Mouse (Mus musculus) hindbrain, embryonic 12.5 days (tissue): Measurements from ENCODE around the gene Slc26a9. TPM values are rescaled to one million over a fixed set of nuclear protein-coding genes. Genes with fewer than 3 reads are reported as not detected.

Source experiments
- ATAC-seq: fragments of 200-750 bp; cut with Nextera tagmentation; 2 replicates; pipeline ENCODE4 v1.8.0; 2017; ENCODE audit warnings: moderate TSS enrichment; ENCODE audit not compliant: low FRiP score
- H3K27ac ChIP-seq: fragments of 300-500 bp; sonication (generic); 2 replicates; pipeline ENCODE4 v1.5.1; 2016; ENCODE audit warnings: mild to moderate bottlenecking
- H3K27me3 ChIP-seq: fragments of 300-500 bp; sonication (generic); 2 replicates; pipeline ENCODE4 v1.6.1; 2016; ENCODE audit warnings: mild to moderate bottlenecking
- H3K36me3 ChIP-seq: fragments of 300-500 bp; sonication (generic); 2 replicates; pipeline ENCODE4 v1.6.1; 2016; ENCODE audit warnings: mild to moderate bottlenecking
- H3K4me1 ChIP-seq: fragments of 300-500 bp; sonication (generic); 2 replicates; pipeline ENCODE4 v1.6.1; 2016
- H3K4me2 ChIP-seq: fragments of 300-500 bp; sonication (generic); replicated peaks from 2 replicates; pipeline ENCODE4 v1.6.1; 2016; ENCODE audit warnings: mild to moderate bottlenecking
- H3K4me3 ChIP-seq: fragments of 300-500 bp; sonication (generic); 2 replicates; pipeline ENCODE4 v1.5.1; 2016; ENCODE audit warnings: mild to moderate bottlenecking
- H3K9ac ChIP-seq: fragments of 300-500 bp; sonication (generic); 2 replicates; pipeline ENCODE4 v1.6.1; 2016; ENCODE audit warnings: mild to moderate bottlenecking, moderate library complexity
- H3K9me3 ChIP-seq: fragments of 300-500 bp; sonication (generic); replicated peaks from 2 replicates; pipeline ENCODE4 v1.6.1; 2016; ENCODE audit warnings: mild to moderate bottlenecking
- WGBS: fragments of 180-500 bp; shearing (Covaris S2); methylation state at CpG from one replicate; pipeline ENCODE4 v1.1.7; 2016; 5-methylcytosine and 5-hydroxymethylcytosine counted together
- polyA plus RNA-seq: library from polyadenylated mRNA; unstranded; fragments of >200 nt; fragmentation: Nextera tagmentation; extraction: Ambion mirVana; gene quantifications from 2 replicates; pipeline ENCODE4 v1.2.1, GENCODE M21; 2016

Gene Slc26a9
- polyA plus RNA-seq, 1 experiment from 2014 or later = 0.13 TPM

DNA sequence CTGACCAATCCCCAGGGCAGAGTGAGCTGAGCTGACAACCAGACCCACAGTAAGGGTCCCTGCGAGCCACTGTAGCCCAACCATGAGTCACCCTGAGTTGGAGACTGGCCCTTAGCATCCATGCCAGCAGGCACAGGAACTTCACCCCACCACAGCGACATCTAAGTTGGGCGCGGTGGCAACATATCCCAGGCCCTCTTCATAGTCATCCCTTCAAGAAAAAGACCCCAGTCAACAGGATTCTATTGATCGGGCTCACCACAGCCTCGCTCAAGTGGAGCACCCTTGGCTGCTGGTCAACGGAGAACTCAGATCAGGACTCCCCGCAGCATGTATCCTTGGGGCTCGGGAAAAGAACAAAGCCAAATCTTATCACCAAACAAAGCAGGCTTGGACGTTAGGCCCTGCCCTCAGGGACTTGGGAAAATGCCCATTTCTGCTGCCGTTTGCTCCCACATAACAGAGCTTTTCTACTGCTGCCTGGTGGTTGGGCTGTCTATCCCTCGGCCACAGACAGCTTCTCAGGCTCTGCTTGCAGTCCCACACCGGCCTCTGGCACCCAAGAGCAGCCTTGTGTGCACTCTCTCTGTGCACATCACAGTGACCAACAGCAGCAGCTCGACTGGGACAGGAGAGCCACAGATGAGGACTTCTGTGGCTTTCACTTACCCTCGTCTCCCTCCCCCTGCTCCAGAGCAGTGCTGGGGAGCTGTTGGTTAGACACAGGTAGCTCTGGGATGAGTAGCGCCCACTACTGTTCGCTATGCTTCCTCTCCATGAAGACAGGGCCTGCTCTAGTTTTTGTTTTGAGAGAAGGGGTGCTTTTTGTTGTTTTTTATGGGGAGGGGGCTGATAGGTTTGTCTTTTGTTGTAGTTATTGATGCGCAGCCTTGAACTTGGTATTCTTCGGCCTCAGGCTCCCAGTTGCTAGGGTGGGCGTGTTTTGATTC is 29.2 kb upstream of the Slc26a9 start:
- no peak for ATAC-seq
- Histone ChIP-seq H3K36me3 (no peaks in the 10 kb centered on the region), H3K9me3 (no peaks in the 10 kb centered on the region), H3K4me2 (no peak overlapping the region), H3K4me1 (peaks cover 3% of the 10 kb centered on the region; the same call in 1 of the 2 replicates), H3K9ac (no peak overlapping the region), H3K4me3 (no peak overlapping the region), H3K27me3 (no peaks in the 10 kb centered on the region), H3K27ac (no peak overlapping the region)
- WGBS = 71% methylated on average over 20 of the region's 20 CpGs

DNA sequence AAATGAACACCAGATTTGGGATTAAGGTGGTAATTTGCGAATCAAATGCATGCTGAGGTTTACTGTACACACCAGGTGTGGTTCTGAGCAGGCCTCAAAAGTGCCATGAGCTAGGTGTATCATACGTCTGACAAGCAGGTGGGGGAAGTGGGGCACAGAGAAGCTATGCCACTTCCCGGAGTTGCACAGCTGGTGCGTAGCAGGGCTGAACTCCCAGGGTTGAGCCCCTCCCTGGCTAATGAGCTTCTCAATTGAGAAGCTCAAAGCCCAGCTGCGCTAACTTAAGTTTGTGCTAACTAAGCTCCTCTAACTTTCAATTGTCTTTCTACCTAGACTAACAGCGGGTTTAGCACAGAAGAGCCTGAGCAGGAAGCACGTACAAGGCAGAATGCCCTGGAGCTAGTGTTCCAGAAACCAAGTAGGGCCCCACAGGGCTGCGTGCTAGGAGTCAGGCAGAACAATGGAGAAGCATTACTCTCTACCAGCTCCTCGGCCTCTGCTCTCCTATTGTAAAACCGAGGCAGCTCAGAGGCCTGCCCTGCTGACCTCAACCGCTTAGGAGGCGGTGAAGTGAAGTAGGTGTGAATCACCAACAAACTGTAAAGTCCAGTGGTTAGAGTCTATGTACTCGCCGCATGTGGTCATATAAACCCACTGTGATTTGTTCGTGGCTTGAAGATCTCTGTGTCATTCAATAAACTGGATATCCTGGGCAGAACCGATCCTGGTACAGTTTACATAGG is 24.7 kb upstream of the Slc26a9 start:
- no peak overlapping the region for H3K27ac ChIP-seq
- no peak for ATAC-seq
- 57% methylated on average over 16 of the region's 16 CpGs for WGBS
- H3K4me1 ChIP-seq = peaks cover 3% of the 10 kb centered on the region; the same call in 1 of the 2 replicates
- no peaks in the 10 kb centered on the region for H3K27me3 ChIP-seq
- H3K4me3 ChIP-seq = no peak overlapping the region
- H3K9me3 ChIP-seq = no peaks in the 10 kb centered on the region
- no peaks in the 10 kb centered on the region for H3K36me3 ChIP-seq
- H3K9ac ChIP-seq = no peak overlapping the region
- H3K4me2 ChIP-seq = no peak overlapping the region

DNA sequence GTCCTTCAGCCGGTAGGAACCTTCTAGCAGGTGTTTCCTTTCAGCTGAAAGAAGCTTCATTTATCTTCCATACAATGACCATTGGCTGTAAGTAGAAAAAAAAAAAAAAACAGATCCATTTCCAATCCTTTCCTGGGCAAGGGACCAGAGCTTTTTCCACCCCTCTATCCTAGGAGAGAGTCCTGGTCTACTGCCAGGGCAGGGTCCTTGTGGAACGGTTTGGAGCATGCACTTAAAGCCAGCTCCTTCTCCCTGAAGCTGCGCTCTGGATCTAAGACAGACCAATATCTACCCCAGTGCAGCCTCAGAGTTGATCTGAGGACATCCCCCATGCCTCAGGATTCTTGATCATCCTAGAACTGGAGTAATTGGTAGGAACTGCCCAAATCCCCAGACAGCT is 21.8 kb upstream of the Slc26a9 start:
- no peaks in the 10 kb centered on the region for H3K36me3 ChIP-seq
- WGBS = 91% methylated on average over 3 of the region's 3 CpGs

DNA sequence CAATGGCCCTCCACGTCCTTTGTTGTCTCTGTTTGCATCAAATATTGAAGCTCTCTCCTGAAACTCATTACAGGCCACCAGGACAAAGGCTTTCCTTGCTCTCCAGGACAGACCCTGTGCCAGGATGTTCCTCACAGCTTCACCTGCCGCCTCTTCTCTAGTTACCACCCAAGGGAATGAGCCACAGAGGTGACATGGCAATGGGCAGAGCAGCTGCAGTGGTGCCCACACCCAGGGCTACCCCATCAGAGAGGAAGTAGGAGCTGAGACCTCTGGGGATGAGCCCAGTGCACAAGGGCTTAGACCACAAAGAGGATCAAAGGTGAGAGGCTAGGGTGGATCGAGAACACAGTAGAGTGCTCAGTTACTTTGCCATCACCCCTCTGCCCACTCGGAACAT is 20.3 kb upstream of the Slc26a9 start:
- WGBS = 69% methylated on average over 4 of the region's 4 CpGs
- Histone ChIP-seq H3K9me3 (no peaks in the 10 kb centered on the region), H3K4me2 (no peak overlapping the region), H3K9ac (no peak overlapping the region), H3K36me3 (no peaks in the 10 kb centered on the region), H3K27me3 (no peaks in the 10 kb centered on the region), H3K4me3 (no peak overlapping the region), H3K4me1 (peaks cover 3% of the 10 kb centered on the region; the same call in 1 of the 2 replicates), H3K27ac (no peak overlapping the region)
- no peak for ATAC-seq

More for the DNA sequence above, 21.8 kb upstream of the Slc26a9 start:
- no peak overlapping the region for H3K27ac ChIP-seq
- H3K4me2 ChIP-seq = no peak overlapping the region
- H3K4me1 ChIP-seq = peaks cover 3% of the 10 kb centered on the region; the same call in 1 of the 2 replicates
- no peaks in the 10 kb centered on the region for H3K27me3 ChIP-seq
- H3K9ac ChIP-seq = no peak overlapping the region
- no peaks in the 10 kb centered on the region for H3K9me3 ChIP-seq
- no peak for ATAC-seq
- no peak overlapping the region for H3K4me3 ChIP-seq

DNA sequence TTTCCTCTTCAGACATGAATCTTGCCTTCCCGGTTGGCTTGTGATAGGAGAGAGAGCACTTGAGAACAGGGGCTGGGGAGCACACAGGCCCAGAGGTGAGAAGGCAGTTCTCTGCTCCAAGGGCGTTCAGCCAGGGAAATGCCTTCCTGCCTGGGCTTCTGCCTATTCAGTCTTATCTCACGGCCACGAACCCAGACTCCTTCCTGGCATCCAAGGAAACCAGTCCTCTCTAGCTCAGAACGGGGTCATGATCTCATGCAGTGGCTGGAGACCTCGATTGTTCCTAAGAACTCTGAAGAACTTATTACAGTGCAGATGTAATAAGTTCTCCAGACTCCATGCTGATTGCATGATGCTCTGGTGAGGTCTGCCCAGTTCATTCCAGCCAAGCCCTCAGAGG is 17.2 kb upstream of the Slc26a9 start:
- Histone ChIP-seq H3K36me3 (no peaks in the 10 kb centered on the region), H3K9ac (no peak overlapping the region), H3K27ac (no peak overlapping the region), H3K9me3 (no peaks in the 10 kb centered on the region), H3K4me2 (no peak overlapping the region), H3K4me1 (no peaks in the 10 kb centered on the region), H3K27me3 (no peaks in the 10 kb centered on the region), H3K4me3 (no peak overlapping the region)
- no peak for ATAC-seq
- WGBS = 74% methylated on average over 6 of the region's 6 CpGs

DNA sequence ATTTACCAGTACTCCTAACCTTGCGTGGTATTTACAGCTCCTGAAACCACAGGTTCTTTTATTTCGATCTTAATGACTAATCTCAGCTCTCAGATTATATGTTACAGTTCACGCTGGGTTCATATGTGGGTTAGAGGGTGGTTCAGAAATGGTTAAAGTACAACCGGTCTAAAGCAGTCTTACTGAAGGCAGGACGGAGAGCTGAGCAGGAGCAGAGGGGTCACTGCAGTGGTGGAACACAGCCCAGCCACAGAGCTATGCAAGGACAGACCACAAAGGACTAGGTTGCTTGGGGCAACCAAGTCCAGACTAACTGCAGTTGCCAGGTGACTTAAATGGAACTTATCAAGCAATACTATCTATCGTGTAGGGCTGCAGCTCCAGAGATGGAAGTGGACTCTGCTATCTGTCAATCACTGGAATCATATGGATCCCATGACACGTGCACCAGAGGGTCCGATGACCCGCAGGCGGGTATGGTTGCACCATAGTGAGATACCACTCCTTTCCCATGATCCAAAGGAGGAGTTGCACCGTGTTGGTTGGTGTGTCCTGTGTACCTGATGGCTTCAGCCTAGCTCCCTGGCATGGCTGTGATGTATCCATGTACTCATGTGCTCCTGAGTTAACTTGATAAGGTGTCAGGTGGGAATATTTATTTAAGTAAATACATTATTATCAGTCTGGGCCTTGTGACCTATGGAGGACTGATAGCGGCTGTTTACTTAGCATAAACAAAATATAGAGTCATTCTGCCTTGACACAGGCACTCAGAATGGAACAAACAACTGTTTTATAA is 13.0 kb upstream of the Slc26a9 start:
- H3K4me3 ChIP-seq = no peak overlapping the region
- no peak for ATAC-seq
- no peaks in the 10 kb centered on the region for H3K4me1 ChIP-seq
- no peak overlapping the region for H3K27ac ChIP-seq
- no peaks in the 10 kb centered on the region for H3K36me3 ChIP-seq
- no peak overlapping the region for H3K9ac ChIP-seq
- no peaks in the 10 kb centered on the region for H3K9me3 ChIP-seq
- H3K27me3 ChIP-seq = no peaks in the 10 kb centered on the region
- H3K4me2 ChIP-seq = no peak overlapping the region
- WGBS = 84% methylated on average over 12 of the region's 12 CpGs

DNA sequence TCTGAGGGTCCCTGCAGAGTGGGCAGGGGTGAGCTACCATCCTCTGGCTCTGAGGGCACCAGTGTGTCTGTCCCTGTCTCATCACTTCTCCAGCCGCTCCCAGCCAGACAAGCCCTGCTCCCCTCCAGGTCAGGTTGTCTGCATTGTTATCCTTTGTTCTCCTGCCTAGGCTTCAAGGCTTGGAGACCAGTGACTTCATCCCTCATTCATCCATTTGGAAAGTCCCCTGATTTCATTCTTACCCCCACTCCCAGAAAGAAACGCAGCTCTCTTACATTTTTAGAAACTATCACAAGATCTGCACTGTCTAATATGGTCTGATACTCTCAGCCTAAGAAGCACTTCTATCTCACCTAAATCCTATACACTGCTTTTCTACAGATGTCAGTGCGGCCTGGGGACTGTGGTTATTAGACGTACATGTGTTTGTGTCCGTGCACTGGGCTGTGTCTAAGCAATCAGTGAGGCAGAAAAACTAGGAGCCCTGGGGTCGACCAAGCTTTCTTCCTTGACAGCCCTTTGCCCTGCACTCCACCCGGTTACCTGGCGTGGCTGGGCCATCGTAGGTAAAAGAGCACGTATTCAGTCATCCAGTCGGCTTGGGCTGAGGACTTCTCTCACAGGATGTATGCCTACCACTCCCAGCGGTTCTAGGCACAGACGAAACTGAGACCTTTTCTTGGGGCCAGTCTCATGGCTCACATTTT is 10.2 kb upstream of the Slc26a9 start:
- H3K9me3 ChIP-seq = no peaks in the 10 kb centered on the region

DNA sequence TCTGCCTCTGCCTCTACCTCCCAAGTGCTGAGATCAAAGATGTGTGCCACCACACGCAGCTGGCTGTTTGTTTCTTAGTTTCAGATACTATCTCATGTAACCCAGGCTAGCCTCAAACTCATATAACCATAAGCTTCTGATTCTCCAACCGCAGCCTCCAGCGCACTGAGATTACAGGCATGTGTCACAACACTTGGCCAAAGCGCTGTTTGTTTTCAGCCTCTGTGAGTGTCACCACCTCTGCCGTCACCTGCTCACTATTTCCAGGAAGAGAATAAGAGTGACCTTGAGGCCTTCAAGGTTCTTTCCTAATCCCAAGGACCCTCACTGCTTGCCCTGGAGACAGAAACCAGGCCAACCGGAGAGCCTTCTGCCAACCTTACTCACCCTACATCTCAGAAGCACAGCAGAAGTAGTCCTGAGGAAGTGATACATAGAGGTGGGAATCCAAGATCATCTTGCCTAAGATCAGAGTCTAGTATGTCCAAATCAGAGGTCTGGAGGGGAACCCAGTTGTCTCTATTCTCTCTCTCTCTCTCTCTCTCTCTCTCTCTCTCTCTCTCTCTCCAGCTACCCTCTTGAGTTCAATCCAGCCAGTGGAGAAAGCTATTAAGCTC is 9.1 kb upstream of the Slc26a9 start:
- ATAC-seq = no peak
- no peaks in the 10 kb centered on the region for H3K27me3 ChIP-seq
- H3K36me3 ChIP-seq = no peaks in the 10 kb centered on the region
- no peak overlapping the region for H3K9ac ChIP-seq
- no peak overlapping the region for H3K27ac ChIP-seq
- WGBS = 94% methylated on average over 6 of the region's 6 CpGs
- no peak overlapping the region for H3K4me3 ChIP-seq
- no peaks in the 10 kb centered on the region for H3K4me1 ChIP-seq
- no peak overlapping the region for H3K4me2 ChIP-seq
- H3K9me3 ChIP-seq = no peaks in the 10 kb centered on the region

More for the DNA sequence above, 10.2 kb upstream of the Slc26a9 start:
- H3K4me1 ChIP-seq = no peaks in the 10 kb centered on the region
- no peaks in the 10 kb centered on the region for H3K36me3 ChIP-seq
- H3K9ac ChIP-seq = no peak overlapping the region
- 52% methylated on average over 13 of the region's 13 CpGs for WGBS
- no peak overlapping the region for H3K27ac ChIP-seq
- no peak overlapping the region for H3K4me2 ChIP-seq
- no peak for ATAC-seq
- H3K4me3 ChIP-seq = no peak overlapping the region
- H3K27me3 ChIP-seq = no peaks in the 10 kb centered on the region

DNA sequence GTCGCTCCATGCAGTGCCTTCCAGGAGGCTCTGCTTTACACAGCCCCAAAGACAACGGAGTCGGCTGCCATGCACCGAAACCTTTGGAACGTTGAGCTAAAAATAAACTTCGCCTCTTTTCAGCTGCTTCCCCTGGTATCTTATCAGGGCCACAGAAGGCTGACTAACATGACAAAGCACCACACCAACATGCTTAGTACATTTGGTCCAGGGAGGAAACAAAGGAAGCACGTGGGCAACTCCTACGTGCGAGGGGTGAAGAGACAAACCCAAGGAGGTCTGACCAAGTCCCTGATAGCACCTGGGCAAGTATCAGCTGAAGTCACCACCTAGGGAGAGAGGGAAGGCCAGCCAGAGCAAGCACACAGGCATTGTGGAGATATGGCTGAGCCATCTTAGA is 7.3 kb upstream of the Slc26a9 start:
- ATAC-seq = no peak
- Histone ChIP-seq H3K4me3 (no peak overlapping the region), H3K4me2 (no peak overlapping the region), H3K27ac (no peak overlapping the region), H3K4me1 (no peaks in the 10 kb centered on the region), H3K36me3 (no peaks in the 10 kb centered on the region), H3K27me3 (no peaks in the 10 kb centered on the region), H3K9ac (no peak overlapping the region), H3K9me3 (no peaks in the 10 kb centered on the region)
- 87% methylated on average over 9 of the region's 9 CpGs for WGBS

DNA sequence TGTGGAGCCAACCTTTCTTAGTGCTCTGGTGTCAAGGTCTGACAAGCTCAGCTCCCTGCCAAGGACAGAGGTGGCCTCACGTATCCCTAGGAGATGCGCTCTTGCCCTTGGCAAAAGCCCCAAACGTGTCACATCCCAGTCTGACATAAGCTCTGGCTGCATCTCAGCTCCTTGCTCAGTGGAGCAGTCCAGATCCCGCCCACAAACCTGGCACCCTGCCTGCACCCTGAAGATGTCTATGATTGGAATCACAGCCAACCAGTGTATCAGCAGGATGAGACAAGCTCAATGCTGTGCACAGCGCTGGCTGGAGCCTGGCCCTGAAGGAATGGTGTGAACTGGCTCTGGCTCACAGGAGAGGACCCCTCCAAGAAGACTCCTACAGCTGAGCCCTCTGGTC is 6.6 kb upstream of the Slc26a9 start:
- Histone ChIP-seq H3K4me2 (no peak overlapping the region), H3K27ac (no peak overlapping the region), H3K4me1 (no peaks in the 10 kb centered on the region), H3K9ac (no peak overlapping the region), H3K9me3 (no peaks in the 10 kb centered on the region), H3K4me3 (no peak overlapping the region), H3K27me3 (no peaks in the 10 kb centered on the region), H3K36me3 (no peaks in the 10 kb centered on the region)
- ATAC-seq = no peak
- WGBS = 77% methylated on average over 5 of the region's 5 CpGs

DNA sequence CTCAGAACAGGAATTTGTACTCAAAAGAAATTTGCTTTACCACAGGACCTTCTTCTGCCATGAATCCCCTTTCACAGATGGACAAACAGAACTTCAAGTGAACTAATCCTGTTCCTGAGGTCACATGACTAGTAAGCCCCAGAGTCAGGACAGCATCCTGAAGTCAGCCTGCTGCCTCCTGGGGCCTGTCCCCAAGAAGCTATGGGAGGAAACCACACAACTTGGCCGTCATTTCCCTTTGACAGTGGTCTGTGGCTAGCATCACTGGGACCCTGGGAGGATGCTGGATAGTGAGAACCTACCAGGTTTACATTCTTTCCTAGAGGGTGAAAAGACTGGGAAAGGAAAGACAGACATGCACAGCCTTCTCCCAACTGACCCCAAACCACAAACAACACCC is 5.1 kb upstream of the Slc26a9 start:
- Histone ChIP-seq H3K36me3 (no peaks in the 10 kb centered on the region), H3K27ac (no peak overlapping the region), H3K4me1 (no peaks in the 10 kb centered on the region), H3K4me2 (no peak overlapping the region), H3K9ac (no peak overlapping the region), H3K4me3 (no peak overlapping the region), H3K27me3 (no peaks in the 10 kb centered on the region), H3K9me3 (no peaks in the 10 kb centered on the region)
- ATAC-seq = no peak
- WGBS = 79% methylated on average over 1 of the region's 1 CpGs
